Mouse (Mus musculus) hindbrain, embryonic 15.5 days (tissue): ENCODE measurements around the gene Scpep1. TPM values are rescaled to one million over a fixed set of nuclear protein-coding genes. Genes with fewer than 3 reads are reported as not detected.
A peak's percentile ranks its signal among the peaks of the same experiment; 100 is the strongest.
"Not testable (repeated sequence)": the region's sequence is repeated elsewhere in the genome, so short reads cannot be mapped to it uniquely, and the experiment has no call there.

Experiments
- ATAC-seq: fragments of 200-750 bp; cut with Nextera tagmentation; 2 replicates; pipeline ENCODE4 v1.8.0; 2017; ENCODE audit warnings: low read depth, moderate number of reproducible peaks, moderate TSS enrichment; ENCODE audit not compliant: low FRiP score
- H3K27ac ChIP-seq: fragments of 300-500 bp; sonication (generic); replicated peaks from 2 replicates; pipeline ENCODE4 v1.5.1; 2015; ENCODE audit warnings: mild to moderate bottlenecking, inconsistent platforms
- H3K27me3 ChIP-seq: fragments of 300-500 bp; sonication (generic); 2 replicates; pipeline ENCODE4 v1.6.1; 2015; ENCODE audit warnings: control low read depth, inconsistent platforms
- H3K36me3 ChIP-seq: fragments of 300-500 bp; sonication (generic); 2 replicates; pipeline ENCODE4 v1.6.1; 2015; ENCODE audit warnings: control low read depth, inconsistent platforms
- H3K4me1 ChIP-seq: fragments of 300-500 bp; sonication (generic); replicated peaks from 2 replicates; pipeline ENCODE4 v1.6.1; 2015; ENCODE audit warnings: control low read depth, inconsistent platforms
- H3K4me2 ChIP-seq: fragments of 300-500 bp; sonication (generic); 2 replicates; pipeline ENCODE4 v1.6.1; 2015; ENCODE audit warnings: moderate library complexity, mild to moderate bottlenecking, inconsistent platforms
- H3K4me3 ChIP-seq: fragments of 300-500 bp; sonication (generic); 2 replicates; pipeline ENCODE4 v1.5.1; 2015; ENCODE audit warnings: mild to moderate bottlenecking, inconsistent platforms
- H3K9ac ChIP-seq: fragments of 300-500 bp; sonication (generic); 2 replicates; pipeline ENCODE4 v1.6.1; 2015; ENCODE audit warnings: inconsistent platforms
- H3K9me3 ChIP-seq: fragments of 300-500 bp; sonication (generic); 2 replicates; pipeline ENCODE4 v1.6.1; 2016; ENCODE audit warnings: control low read depth, inconsistent platforms
- WGBS: fragments of 180-500 bp; shearing (Covaris S2); methylation state at CpG from one replicate; pipeline ENCODE4 v1.1.7; 2015; 5-methylcytosine and 5-hydroxymethylcytosine counted together
- polyA plus RNA-seq: library from polyadenylated mRNA; unstranded; fragments of >200 nt; fragmentation: Nextera tagmentation; extraction: Ambion mirVana; gene quantifications from 2 replicates; pipeline ENCODE4 v1.2.1, GENCODE M21; 2015

Gene Scpep1
- polyA plus RNA-seq, 1 experiment from 2014 or later: 33.6 TPM

GRCm38 (mm10) chr11:88905621-88906020 lies 49.6 kb downstream of the Scpep1 start:
- H3K4me1 ChIP-seq: no peaks in the 10 kb centered on the region
- H3K27me3 ChIP-seq: no peaks in the 10 kb centered on the region
- H3K9me3 ChIP-seq: no peaks in the 10 kb centered on the region
- no peak overlapping the region for H3K27ac ChIP-seq
- ATAC-seq: no peak
- H3K4me2 ChIP-seq: no peak overlapping the region
- no peak overlapping the region for H3K4me3 ChIP-seq
- 43% methylated on average over 2 of the region's 2 CpGs for WGBS
- no peak overlapping the region for H3K9ac ChIP-seq
- no peaks in the 10 kb centered on the region for H3K36me3 ChIP-seq

GRCm38 (mm10) chr11:88904080-88904479 lies 51.2 kb downstream of the Scpep1 start:
- no peak overlapping the region for H3K27ac ChIP-seq
- WGBS: 81% methylated on average over 2 of the region's 2 CpGs
- no peak for ATAC-seq
- no peak overlapping the region for H3K9ac ChIP-seq
- no peaks in the 10 kb centered on the region for H3K36me3 ChIP-seq
- H3K9me3 ChIP-seq: no peaks in the 10 kb centered on the region
- no peak overlapping the region for H3K4me2 ChIP-seq
- H3K4me1 ChIP-seq: no peaks in the 10 kb centered on the region
- H3K4me3 ChIP-seq: no peak overlapping the region
- H3K27me3 ChIP-seq: no peaks in the 10 kb centered on the region

DNA sequence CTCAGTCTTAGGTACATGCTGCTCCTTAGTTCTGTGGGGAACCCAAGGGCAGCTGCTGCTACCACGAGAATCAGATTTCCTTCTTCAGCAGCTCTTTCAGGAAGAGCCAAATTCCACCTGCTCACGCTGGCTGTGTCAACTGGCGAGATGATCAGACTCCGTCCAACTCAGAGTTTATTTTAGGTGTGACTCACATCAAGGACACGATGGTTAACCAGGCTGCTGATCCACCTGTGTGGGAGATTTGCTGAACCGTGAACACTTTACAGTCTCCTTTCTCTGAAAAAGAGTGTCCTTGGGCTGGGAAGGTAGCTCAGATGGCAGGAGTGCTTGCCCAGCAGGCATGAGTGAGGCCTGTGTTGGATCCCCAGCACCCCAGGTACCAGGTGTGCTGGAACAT lies 52.5 kb downstream of the Scpep1 start:
- Histone ChIP-seq H3K27me3 (no peaks in the 10 kb centered on the region), H3K4me3 (no peak overlapping the region), H3K36me3 (no peaks in the 10 kb centered on the region), H3K4me1 (no peaks in the 10 kb centered on the region), H3K4me2 (no peak overlapping the region), H3K27ac (no peak overlapping the region), H3K9ac (no peak overlapping the region), H3K9me3 (no peaks in the 10 kb centered on the region)
- ATAC-seq: no peak
- WGBS: 93% methylated on average over 6 of the region's 6 CpGs

- Histone ChIP-seq H3K4me1 (no peaks in the 10 kb centered on the region), H3K27me3 (0 out of 2 replicates have a peak, but pooled peaks cover 3% of the 10 kb centered on the region), H3K9ac (no peak overlapping the region), H3K36me3 (no peaks in the 10 kb centered on the region), H3K4me3 (no peak overlapping the region), H3K4me2 (no peak overlapping the region), H3K9me3 (no peaks in the 10 kb centered on the region), H3K27ac (no peak overlapping the region)
- no peak for ATAC-seq
- WGBS: 77% methylated on average over 7 of the region's 7 CpGs
These were observed 53.9 kb downstream of the Scpep1 start for GRCm38 (mm10) chr11:88901341-88901802.

GRCm38 (mm10) chr11:88899561-88899960 lies 55.7 kb downstream of the Scpep1 start:
- H3K9me3 ChIP-seq: no peaks in the 10 kb centered on the region
- ATAC-seq: no peak
- H3K4me2 ChIP-seq: no peak overlapping the region
- no peak overlapping the region for H3K4me3 ChIP-seq
- no peaks in the 10 kb centered on the region for H3K36me3 ChIP-seq
- H3K4me1 ChIP-seq: no peaks in the 10 kb centered on the region
- H3K9ac ChIP-seq: no peak overlapping the region
- no peak overlapping the region for H3K27ac ChIP-seq
- WGBS: 94% methylated on average over 6 of the region's 6 CpGs
- H3K27me3 ChIP-seq: 0 out of 2 replicates have a peak, but pooled peaks cover 3% of the 10 kb centered on the region

GRCm38 (mm10) chr11:88898380-88898763 lies 56.9 kb downstream of the Scpep1 start:
- H3K9ac ChIP-seq: no peak overlapping the region
- no peak overlapping the region for H3K4me3 ChIP-seq
- H3K36me3 ChIP-seq: no peaks in the 10 kb centered on the region
- no peak overlapping the region for H3K27ac ChIP-seq
- 0 out of 2 replicates have a peak, but pooled peaks cover 3% of the 10 kb centered on the region for H3K27me3 ChIP-seq
- WGBS: 84% methylated on average over 4 of the region's 4 CpGs
- H3K4me2 ChIP-seq: no peak overlapping the region
- no peak for ATAC-seq
- H3K9me3 ChIP-seq: no peaks in the 10 kb centered on the region
- no peaks in the 10 kb centered on the region for H3K4me1 ChIP-seq

- no peak overlapping the region for H3K27ac ChIP-seq
- H3K4me3 ChIP-seq: no peak overlapping the region
- H3K9me3 ChIP-seq: no peaks in the 10 kb centered on the region
- WGBS: 51% methylated on average over 15 of the region's 15 CpGs
- 0 out of 2 replicates have a peak, but pooled peaks cover 3% of the 10 kb centered on the region for H3K27me3 ChIP-seq
- H3K9ac ChIP-seq: no peak overlapping the region
- no peak for ATAC-seq
- H3K4me1 ChIP-seq: no peaks in the 10 kb centered on the region
- no peak overlapping the region for H3K4me2 ChIP-seq
- no peaks in the 10 kb centered on the region for H3K36me3 ChIP-seq
These were observed 57.5 kb downstream of the Scpep1 start for GRCm38 (mm10) chr11:88897624-88898379.

DNA sequence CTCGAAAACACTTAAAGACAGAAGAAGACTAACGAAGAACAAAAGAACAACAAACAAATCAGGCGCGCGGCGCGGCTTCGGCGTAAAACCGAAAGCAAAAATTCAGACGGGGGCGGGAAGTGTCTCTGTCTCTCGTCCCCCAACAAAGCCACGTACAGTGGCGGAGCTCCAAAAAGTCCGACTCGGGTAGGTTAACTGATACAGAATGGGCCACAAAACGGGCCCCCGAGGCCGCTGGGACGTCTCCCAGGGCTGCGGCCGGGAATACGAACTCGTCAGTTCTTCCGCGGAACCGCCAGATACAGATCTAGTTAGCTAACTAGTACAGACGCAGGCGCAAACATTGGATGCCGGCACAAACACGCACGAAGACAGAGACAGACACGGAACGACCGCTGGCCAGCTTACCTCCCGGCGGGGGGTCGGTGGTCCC lies 59.4 kb downstream of the Scpep1 start:
- not testable (repeated sequence) for H3K9ac ChIP-seq, H3K27me3 ChIP-seq, H3K9me3 ChIP-seq, H3K27ac ChIP-seq, H3K4me1 ChIP-seq, ATAC-seq, H3K36me3 ChIP-seq
- Histone ChIP-seq H3K4me2 (peak overlapping the region; percentile 32), H3K4me3 (peak overlapping the region; percentile 25)
- whole genome bisulfite sequencing: 40% methylated on average over 25 of the region's 39 CpGs

- not testable (repeated sequence) for H3K27me3 ChIP-seq, H3K27ac ChIP-seq, H3K9ac ChIP-seq, H3K36me3 ChIP-seq, H3K9me3 ChIP-seq, H3K4me3 ChIP-seq, ATAC-seq, H3K4me2 ChIP-seq, H3K4me1 ChIP-seq
- WGBS: 33% methylated on average over 15 of the region's 20 CpGs
These were observed 60.0 kb downstream of the Scpep1 start for GRCm38 (mm10) chr11:88895235-88895634.

- not testable (repeated sequence) for H3K9me3 ChIP-seq, H3K4me1 ChIP-seq, H3K27me3 ChIP-seq, H3K9ac ChIP-seq, ATAC-seq, H3K4me3 ChIP-seq, H3K4me2 ChIP-seq, H3K36me3 ChIP-seq, H3K27ac ChIP-seq
- 95% methylated on average over 12 of the region's 14 CpGs for WGBS
These were observed 61.0 kb downstream of the Scpep1 start for GRCm38 (mm10) chr11:88894279-88894678.

- not testable (repeated sequence) for H3K9me3 ChIP-seq, H3K9ac ChIP-seq, H3K36me3 ChIP-seq, H3K4me2 ChIP-seq, H3K27me3 ChIP-seq, H3K4me1 ChIP-seq, H3K4me3 ChIP-seq, H3K27ac ChIP-seq, ATAC-seq
- 93% methylated on average over 3 of the region's 8 CpGs for WGBS
These were observed 61.8 kb downstream of the Scpep1 start for GRCm38 (mm10) chr11:88893501-88893900.

- not testable (repeated sequence) for H3K36me3 ChIP-seq, H3K4me2 ChIP-seq, H3K4me3 ChIP-seq, H3K9me3 ChIP-seq, H3K27ac ChIP-seq, ATAC-seq, H3K27me3 ChIP-seq, H3K9ac ChIP-seq, H3K4me1 ChIP-seq
- WGBS: 97% methylated on average over 22 of the region's 24 CpGs
These were observed 62.5 kb downstream of the Scpep1 start for GRCm38 (mm10) chr11:88892789-88893188.
